In genomic region chr10:59997591-59997990, GRCm38 (mm10) we compare ENCODE assay signal across 8 mouse cellular contexts. TPM values are rescaled to one million over a fixed set of nuclear protein-coding genes. Genes with fewer than 3 reads are reported as not detected.
DNase-seq lines count a peak whose midpoint lies in the region.

No protein-coding gene starts in this region.

- DNase-seq in kidney, adult 9 months, result peak; percentile 83
- DNase-seq in kidney, adult 11 months, result no peak
- peak; percentile 75 for DNase-seq in B cell, adult 2 months
- DNase-seq in ES-CJ7 (ENCODE audit: low read depth, low spot score), result peak; percentile 67
- DNase-seq in cerebellum, postnatal 14 days, result peak; percentile 82 to 86
- DNase-seq in layer of hippocampus, postnatal 14 days (ENCODE audit: low spot score in 2 of 2), result peak; percentile 35 to 89
- DNase-seq in spleen, postnatal 10 days (ENCODE audit: low spot score in 2 of 2), result peak; percentile 64 to 65
- no peak for DNase-seq in ovary, postnatal 10 days (ENCODE audit: low spot score)

RNA-seq across cellular contexts. Expression of gene Ascc1, which starts 5.0 kb away (rescaled TPM):
- total RNA-seq in layer of hippocampus, postnatal 14 days (2021), result 10 to 100 TPM; 18.4 to 19.1 TPM

RNA-seq across cellular contexts. Expression of gene Anapc16, which starts 5.3 kb away (rescaled TPM):
- 10 to 100 TPM; 67.4 to 69.2 TPM for total RNA-seq in layer of hippocampus, postnatal 14 days (2021)

RNA-seq across cellular contexts. Expression of gene Ddit4, which starts 46.0 kb away (rescaled TPM):
- 100 to 1,000 TPM in 1 of 2 experiments, 10 to 100 TPM in 1; 99.5 to 106 TPM for total RNA-seq in layer of hippocampus, postnatal 14 days (2021)

Comparison
In these comparisons a context has a peak if more than half of its experiments do, and no peak if none do; other contexts are left out.
1. DNase-seq: peak in kidney, adult 9 months (single experiment), B cell, adult 2 months (2 of 2), ES-CJ7 (single experiment), cerebellum, postnatal 14 days (2 of 2), layer of hippocampus, postnatal 14 days (2 of 2) and spleen, postnatal 10 days (2 of 2); none in kidney, adult 11 months (single experiment) and ovary, postnatal 10 days (single experiment).